Mouse (Mus musculus): Measurements from ENCODE around the gene Cry2.

- TF ChIP-seq CTCF (conservative IDR thresholded peaks at IDR 0.05; ENCODE audit: low read length) = no peak
- TF ChIP-seq NANOG (IDR thresholded peaks at IDR 0.05; ENCODE audit: borderline replicate concordance, low read length) = no peak
- TF ChIP-seq POU5F1 (IDR thresholded peaks at IDR 0.05; ENCODE audit: borderline replicate concordance, low read length) = no peak
Measured at GRCm38 (mm10) chr2:92455704-92456103, 21.9 kb upstream of the Cry2 start.
